Mouse (Mus musculus) induced T-regulatory cell, adult 2 months (primary cell): Measurements from ENCODE around the gene Ttc39b.

Source experiments
- DNase-seq: peaks from one replicate; pipeline ENCODE4 v3.0.0-alpha.2; 2012; ENCODE audit warnings: low read depth

The Ttc39b gene

GRCm38 (mm10) chr4:83274241-83274640, 49.8 kb downstream of the Ttc39b start:
- no peak for DNase-seq

GRCm38 (mm10) chr4:83273616-83274050, 50.4 kb downstream of the Ttc39b start:
- DNase-seq = peak; percentile 79

GRCm38 (mm10) chr4:83272917-83273615, 51.0 kb downstream of the Ttc39b start:
- DNase-seq = no peak

- no peak for DNase-seq
Observed at GRCm38 (mm10) chr4:83270481-83270880, 53.6 kb downstream of the Ttc39b start.

- no peak for DNase-seq
Observed at GRCm38 (mm10) chr4:83269614-83270013, 54.4 kb downstream of the Ttc39b start.

- peak; percentile 78 for DNase-seq
Observed at GRCm38 (mm10) chr4:83265926-83266692, 57.9 kb downstream of the Ttc39b start.

- DNase-seq = no peak
Observed at GRCm38 (mm10) chr4:83264832-83265231, 59.2 kb downstream of the Ttc39b start.

GRCm38 (mm10) chr4:83261998-83262397, 62.1 kb downstream of the Ttc39b start:
- peak; percentile 75 for DNase-seq

GRCm38 (mm10) chr4:83259690-83260089, 64.4 kb downstream of the Ttc39b start:
- no peak for DNase-seq

- no peak for DNase-seq
Observed at GRCm38 (mm10) chr4:83258273-83258672, 65.8 kb downstream of the Ttc39b start.

GRCm38 (mm10) chr4:83257279-83258260, 66.5 kb downstream of the Ttc39b start:
- no peak for DNase-seq

GRCm38 (mm10) chr4:83256779-83257178, 67.3 kb downstream of the Ttc39b start:
- no peak for DNase-seq

GRCm38 (mm10) chr4:83254941-83255340, 69.1 kb downstream of the Ttc39b start:
- no peak for DNase-seq

GRCm38 (mm10) chr4:83253679-83254078, 70.4 kb downstream of the Ttc39b start:
- DNase-seq = no peak

- DNase-seq = no peak
Observed at GRCm38 (mm10) chr4:83243706-83244105, 80.3 kb downstream of the Ttc39b start.

- DNase-seq = no peak
Observed at GRCm38 (mm10) chr4:83241630-83242029, 82.4 kb downstream of the Ttc39b start.

- no peak for DNase-seq
Observed at GRCm38 (mm10) chr4:83237656-83238055, 86.4 kb downstream of the Ttc39b start.

GRCm38 (mm10) chr4:83235304-83235703, 88.8 kb downstream of the Ttc39b start:
- DNase-seq = peak; percentile 53

- DNase-seq = no peak
Observed at GRCm38 (mm10) chr4:83234739-83235138, 89.3 kb downstream of the Ttc39b start.

GRCm38 (mm10) chr4:83234132-83234531, 89.9 kb downstream of the Ttc39b start:
- peak; percentile 74 for DNase-seq

- no peak for DNase-seq
Observed at GRCm38 (mm10) chr4:83233181-83234123, 90.6 kb downstream of the Ttc39b start.
